Mouse (Mus musculus) E14TG2a.4 (cell line): ENCODE measurements at regions not wholly inside any gene's neighbourhood (a gene's known extent, or its start where the extent isn't known, plus 50 kb on each side); places are given as distances from the start of the nearest gene placed in this dataset.

ENCODE experiments used
- CTCF ChIP-seq: conservative IDR thresholded peaks from 2 replicates; pipeline ENCODE4 v1.5.1; 2014; ENCODE audit warnings: low read length
- NANOG ChIP-seq: IDR thresholded peaks from 2 replicates; pipeline ENCODE4 v1.6.1; 2014; ENCODE audit warnings: borderline replicate concordance, low read length, mixed read lengths
- POU5F1 ChIP-seq: IDR thresholded peaks from 2 replicates; pipeline ENCODE4 v1.6.1; 2014; ENCODE audit warnings: low read length, borderline replicate concordance

GRCm38 (mm10) chr1:92286966-92287342 lies 91.5 kb upstream of the Hdac4 start:
- TF ChIP-seq CTCF (no peak), NANOG (no peak), POU5F1 (no peak)
